Mouse (Mus musculus) lung, adult 2 months (tissue): ENCODE results near the gene B3gnt6.

Experiments used
- CTCF ChIP-seq: fragments of 200-500 bp; IDR thresholded peaks from 2 replicates; pipeline ENCODE4 v1.5.1; 2011; ENCODE audit warnings: mild to moderate bottlenecking, low read length, control low read depth; ENCODE audit not compliant: insufficient read depth
- POLR2A ChIP-seq: fragments of 200-500 bp; IDR thresholded peaks from 2 replicates; pipeline ENCODE4 v1.6.1; 2011; ENCODE audit warnings: low read depth, mild to moderate bottlenecking, control low read depth, low read length, borderline replicate concordance; ENCODE audit errors: extremely low read depth

DNA sequence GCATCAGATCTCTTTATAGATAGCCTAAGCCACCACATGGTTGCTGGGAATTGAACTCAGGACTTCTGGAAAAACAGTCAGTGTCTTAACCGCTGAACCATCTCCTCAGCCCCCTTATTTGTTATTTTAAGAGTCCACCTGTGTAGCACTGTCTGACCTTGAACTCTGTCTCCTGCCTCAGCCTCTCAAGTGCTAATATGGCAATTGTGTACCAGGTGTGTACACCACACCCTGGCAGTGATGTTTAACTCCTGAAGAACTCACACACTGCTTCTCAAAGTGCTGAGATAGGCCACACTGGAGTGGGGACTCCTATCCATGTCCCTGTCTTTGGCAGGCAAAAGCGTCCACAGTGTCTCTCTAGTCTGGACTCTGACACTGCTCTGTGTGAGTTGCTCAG, 10.6 kb downstream of the B3gnt6 start:
- TF ChIP-seq POLR2A: no peak
- TF ChIP-seq CTCF: no peak
